Mouse (Mus musculus) neural tube, embryonic 13.5 days (tissue): Measurements from ENCODE around the gene Myo18a. TPM values are rescaled to one million over a fixed set of nuclear protein-coding genes. Genes with fewer than 3 reads are reported as not detected.

ENCODE experiments used
- ATAC-seq: fragments of 200-750 bp; cut with Nextera tagmentation; 2 replicates; pipeline ENCODE4 v1.8.0; 2017; ENCODE audit warnings: low read depth, mild to moderate bottlenecking, moderate TSS enrichment, moderate library complexity
- H3K27ac ChIP-seq: fragments of 300-500 bp; sonication (generic); replicated peaks from 2 replicates; pipeline ENCODE4 v1.5.1; 2015; ENCODE audit warnings: moderate library complexity, mild to moderate bottlenecking, inconsistent platforms
- H3K27me3 ChIP-seq: fragments of 300-500 bp; sonication (generic); 2 replicates; pipeline ENCODE4 v1.6.1; 2015; ENCODE audit warnings: mild to moderate bottlenecking, inconsistent platforms
- H3K36me3 ChIP-seq: fragments of 300-500 bp; sonication (generic); 2 replicates; pipeline ENCODE4 v1.6.1; 2015; ENCODE audit warnings: mild to moderate bottlenecking, inconsistent platforms
- H3K4me1 ChIP-seq: fragments of 300-500 bp; sonication (generic); replicated peaks from 2 replicates; pipeline ENCODE4 v1.6.1; 2015; ENCODE audit warnings: inconsistent platforms
- H3K4me2 ChIP-seq: fragments of 300-500 bp; sonication (generic); 2 replicates; pipeline ENCODE4 v1.6.1; 2015; ENCODE audit warnings: inconsistent platforms, mild to moderate bottlenecking, moderate library complexity
- H3K4me3 ChIP-seq: fragments of 300-500 bp; sonication (generic); 2 replicates; pipeline ENCODE4 v1.5.1; 2015; ENCODE audit warnings: mild to moderate bottlenecking, inconsistent platforms
- H3K9ac ChIP-seq: fragments of 300-500 bp; sonication (generic); 2 replicates; pipeline ENCODE4 v1.6.1; 2015; ENCODE audit warnings: moderate library complexity, mild to moderate bottlenecking, inconsistent platforms
- H3K9me3 ChIP-seq: fragments of 300-500 bp; sonication (generic); 2 replicates; pipeline ENCODE4 v1.6.1; 2016; ENCODE audit warnings: inconsistent platforms
- WGBS: fragments of 180-500 bp; shearing (Covaris S2); methylation state at CpG from one replicate; pipeline ENCODE4 v1.1.7; 2015; 5-methylcytosine and 5-hydroxymethylcytosine counted together
- polyA plus RNA-seq: library from polyadenylated mRNA; unstranded; fragments of >200 nt; fragmentation: Nextera tagmentation; extraction: Ambion mirVana; gene quantifications from 2 replicates; pipeline ENCODE4 v1.2.1, GENCODE M21; 2015

Gene Myo18a
- polyA plus RNA-seq, 1 experiment from 2014 or later: 44.2 TPM

- H3K4me1 ChIP-seq: peaks cover 67% of the 10 kb centered on the region
- 83% methylated on average over 5 of the region's 5 CpGs for WGBS
Observed at GRCm38 (mm10) chr11:77789512-77789911, 26.5 kb downstream of the Myo18a start.

GRCm38 (mm10) chr11:77790286-77790685 lies 27.2 kb downstream of the Myo18a start:
- WGBS: 26% methylated on average over 9 of the region's 9 CpGs
- H3K36me3 ChIP-seq: no peaks in the 10 kb centered on the region
- H3K4me1 ChIP-seq: peaks cover 59% of the 10 kb centered on the region
- H3K9me3 ChIP-seq: no peaks in the 10 kb centered on the region
- peak overlapping the region; percentile 47 for H3K9ac ChIP-seq
- no peak overlapping the region for H3K4me3 ChIP-seq
- no peak overlapping the region for H3K4me2 ChIP-seq
- H3K27ac ChIP-seq: peak overlapping the region; percentile 75
- H3K27me3 ChIP-seq: no peaks in the 10 kb centered on the region
- ATAC-seq: no peak

More at GRCm38 (mm10) chr11:77789512-77789911, 26.5 kb downstream of the Myo18a start:
- no peaks in the 10 kb centered on the region for H3K9me3 ChIP-seq
- no peaks in the 10 kb centered on the region for H3K27me3 ChIP-seq
- H3K36me3 ChIP-seq: no peaks in the 10 kb centered on the region
- H3K9ac ChIP-seq: no peak overlapping the region
- H3K27ac ChIP-seq: no peak overlapping the region
- H3K4me3 ChIP-seq: no peak overlapping the region
- no peak for ATAC-seq
- H3K4me2 ChIP-seq: no peak overlapping the region

DNA sequence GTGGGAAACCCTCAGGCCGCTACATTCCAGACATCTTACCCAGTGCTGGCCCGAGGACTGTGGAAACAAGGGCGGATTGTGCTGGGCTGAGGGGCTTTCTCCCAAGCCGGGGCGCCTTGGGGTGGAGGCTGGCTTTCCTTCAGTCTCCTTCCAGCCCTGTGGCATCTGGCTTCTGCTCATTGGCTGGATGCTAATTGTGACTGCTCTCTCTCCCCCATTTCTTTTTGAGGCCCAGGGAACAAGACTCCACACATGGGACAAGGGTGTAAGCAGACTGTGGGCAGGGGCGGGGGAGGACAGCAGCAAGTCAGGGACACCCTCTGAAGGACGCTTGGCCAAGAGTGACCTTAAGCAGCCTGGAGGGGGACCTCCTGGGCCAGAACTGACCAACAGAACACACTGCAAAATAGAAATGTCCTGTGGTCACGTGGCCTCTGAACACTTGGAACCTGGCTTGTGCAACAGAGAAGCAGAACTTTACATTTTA lies 28.2 kb downstream of the Myo18a start:
- no peaks in the 10 kb centered on the region for H3K27me3 ChIP-seq
- 0 out of 2 replicates have a peak, but pooled peaks have one; percentile 51 for ATAC-seq
- peak overlapping the region; percentile 14; the same call in 1 of the 2 replicates for H3K9ac ChIP-seq
- no peaks in the 10 kb centered on the region for H3K36me3 ChIP-seq
- H3K4me1 ChIP-seq: peaks cover 49% of the 10 kb centered on the region
- H3K27ac ChIP-seq: peak overlapping the region; percentile 75
- 32% methylated on average over 8 of the region's 8 CpGs for WGBS
- no peak overlapping the region for H3K4me2 ChIP-seq
- no peak overlapping the region for H3K4me3 ChIP-seq
- H3K9me3 ChIP-seq: no peaks in the 10 kb centered on the region

DNA sequence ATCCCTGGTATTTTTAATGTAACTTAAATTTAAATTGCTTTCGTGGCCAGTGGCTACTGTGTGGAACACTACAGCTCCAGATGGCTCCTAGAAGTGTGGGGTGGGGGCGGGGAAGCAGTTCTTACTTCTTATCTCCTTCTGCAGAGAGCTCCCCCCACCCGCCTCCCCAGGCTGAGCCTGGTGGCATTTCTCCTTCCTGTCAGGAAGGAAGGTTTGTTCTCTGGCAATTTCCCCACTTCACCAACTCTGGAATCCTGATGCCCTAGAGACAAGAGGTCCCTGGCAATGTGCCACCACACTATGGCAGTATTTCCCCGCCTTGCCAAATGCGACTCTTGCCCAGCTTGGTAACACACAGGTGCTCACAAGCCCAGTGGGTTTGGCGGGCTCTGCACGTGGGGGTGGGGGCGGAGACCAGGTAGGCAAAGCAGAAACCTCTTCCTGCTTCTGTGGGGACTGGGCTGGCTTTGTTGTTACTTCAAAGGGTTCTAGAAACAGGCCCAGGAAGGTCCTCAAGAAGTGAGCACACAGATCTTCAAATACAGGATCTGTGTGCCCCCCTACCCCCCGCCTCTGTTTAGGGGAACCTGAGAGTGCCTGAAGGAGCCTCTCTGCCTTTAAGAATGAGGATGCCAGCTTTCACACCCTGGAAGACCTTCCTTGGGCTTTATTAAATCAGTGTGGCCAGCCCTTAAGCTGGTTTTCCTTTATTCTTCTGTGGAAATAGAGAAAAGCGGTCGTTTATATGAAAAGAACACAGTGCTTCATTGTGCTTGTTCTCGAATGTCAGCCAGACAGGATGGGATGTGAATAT lies 28.9 kb downstream of the Myo18a start:
- H3K9ac ChIP-seq: no peak overlapping the region

DNA sequence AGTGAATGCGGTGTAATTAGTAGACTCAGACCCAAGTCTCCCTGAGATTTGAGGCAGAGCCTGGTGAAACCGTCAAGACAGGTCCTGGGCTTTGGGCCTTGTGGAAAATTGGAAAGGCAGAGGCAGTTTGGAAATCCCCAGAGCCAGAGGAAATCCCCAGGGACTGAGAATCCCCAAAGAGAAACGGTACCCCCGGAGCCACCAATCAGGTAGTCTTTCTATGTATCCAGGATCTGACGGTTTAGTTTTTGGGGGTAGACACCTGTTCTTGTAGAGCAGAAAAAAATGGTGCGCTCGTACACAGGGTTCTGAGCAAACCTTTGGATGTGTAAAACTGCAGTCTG lies 29.5 kb downstream of the Myo18a start:
- WGBS: 76% methylated on average over 7 of the region's 7 CpGs
- H3K4me2 ChIP-seq: no peak overlapping the region; the same call in 1 of the 2 replicates
- no peak overlapping the region for H3K9ac ChIP-seq
- H3K27me3 ChIP-seq: no peaks in the 10 kb centered on the region
- ATAC-seq: no peak
- H3K4me3 ChIP-seq: no peak overlapping the region
- H3K9me3 ChIP-seq: no peaks in the 10 kb centered on the region
- H3K4me1 ChIP-seq: peaks cover 44% of the 10 kb centered on the region
- no peaks in the 10 kb centered on the region for H3K36me3 ChIP-seq
- H3K27ac ChIP-seq: peak overlapping the region; percentile 75

More for the DNA sequence above, 28.9 kb downstream of the Myo18a start:
- H3K4me3 ChIP-seq: no peak overlapping the region
- WGBS: 51% methylated on average over 12 of the region's 12 CpGs
- H3K4me1 ChIP-seq: peaks cover 44% of the 10 kb centered on the region
- H3K9me3 ChIP-seq: no peaks in the 10 kb centered on the region
- ATAC-seq: no peak; the same call in 1 of the 2 replicates
- H3K4me2 ChIP-seq: no peak overlapping the region
- no peaks in the 10 kb centered on the region for H3K27me3 ChIP-seq
- H3K36me3 ChIP-seq: no peaks in the 10 kb centered on the region
- peak overlapping the region; percentile 75 for H3K27ac ChIP-seq

GRCm38 (mm10) chr11:77793238-77793930 lies 30.3 kb downstream of the Myo18a start:
- ATAC-seq: peak; percentile 83
- H3K4me1 ChIP-seq: peaks cover 44% of the 10 kb centered on the region
- H3K9ac ChIP-seq: peak overlapping the region; percentile 69
- H3K27ac ChIP-seq: peak overlapping the region; percentile 75; the same call in 1 of the 2 replicates
- H3K9me3 ChIP-seq: no peaks in the 10 kb centered on the region
- H3K4me3 ChIP-seq: peak overlapping the region; percentile 47
- H3K27me3 ChIP-seq: no peaks in the 10 kb centered on the region
- H3K36me3 ChIP-seq: no peaks in the 10 kb centered on the region
- WGBS: 5% methylated on average over 19 of the region's 19 CpGs
- peak overlapping the region; percentile 76 for H3K4me2 ChIP-seq

- H3K4me3 ChIP-seq: no peak overlapping the region
- ATAC-seq: no peak
- 76% methylated on average over 5 of the region's 5 CpGs for WGBS
Observed at GRCm38 (mm10) chr11:77795216-77795615, 32.2 kb downstream of the Myo18a start.

GRCm38 (mm10) chr11:77800491-77800868 lies 37.4 kb downstream of the Myo18a start:
- no peak for ATAC-seq
- WGBS: 72% methylated on average over 9 of the region's 9 CpGs
- Histone ChIP-seq H3K9ac (0 out of 2 replicates have a peak overlapping the region, but pooled peaks have one; percentile 35), H3K4me3 (no peak overlapping the region), H3K27me3 (no peaks in the 10 kb centered on the region), H3K27ac (peak overlapping the region; percentile 54), H3K4me1 (peaks cover 30% of the 10 kb centered on the region), H3K9me3 (no peaks in the 10 kb centered on the region), H3K4me2 (peak overlapping the region; percentile 4; the same call in 1 of the 2 replicates), H3K36me3 (no peaks in the 10 kb centered on the region)

More at GRCm38 (mm10) chr11:77795216-77795615, 32.2 kb downstream of the Myo18a start:
- no peaks in the 10 kb centered on the region for H3K27me3 ChIP-seq
- no peak overlapping the region for H3K27ac ChIP-seq
- no peak overlapping the region for H3K9ac ChIP-seq
- peaks cover 38% of the 10 kb centered on the region for H3K4me1 ChIP-seq
- no peaks in the 10 kb centered on the region for H3K9me3 ChIP-seq
- H3K4me2 ChIP-seq: no peak overlapping the region
- no peaks in the 10 kb centered on the region for H3K36me3 ChIP-seq

DNA sequence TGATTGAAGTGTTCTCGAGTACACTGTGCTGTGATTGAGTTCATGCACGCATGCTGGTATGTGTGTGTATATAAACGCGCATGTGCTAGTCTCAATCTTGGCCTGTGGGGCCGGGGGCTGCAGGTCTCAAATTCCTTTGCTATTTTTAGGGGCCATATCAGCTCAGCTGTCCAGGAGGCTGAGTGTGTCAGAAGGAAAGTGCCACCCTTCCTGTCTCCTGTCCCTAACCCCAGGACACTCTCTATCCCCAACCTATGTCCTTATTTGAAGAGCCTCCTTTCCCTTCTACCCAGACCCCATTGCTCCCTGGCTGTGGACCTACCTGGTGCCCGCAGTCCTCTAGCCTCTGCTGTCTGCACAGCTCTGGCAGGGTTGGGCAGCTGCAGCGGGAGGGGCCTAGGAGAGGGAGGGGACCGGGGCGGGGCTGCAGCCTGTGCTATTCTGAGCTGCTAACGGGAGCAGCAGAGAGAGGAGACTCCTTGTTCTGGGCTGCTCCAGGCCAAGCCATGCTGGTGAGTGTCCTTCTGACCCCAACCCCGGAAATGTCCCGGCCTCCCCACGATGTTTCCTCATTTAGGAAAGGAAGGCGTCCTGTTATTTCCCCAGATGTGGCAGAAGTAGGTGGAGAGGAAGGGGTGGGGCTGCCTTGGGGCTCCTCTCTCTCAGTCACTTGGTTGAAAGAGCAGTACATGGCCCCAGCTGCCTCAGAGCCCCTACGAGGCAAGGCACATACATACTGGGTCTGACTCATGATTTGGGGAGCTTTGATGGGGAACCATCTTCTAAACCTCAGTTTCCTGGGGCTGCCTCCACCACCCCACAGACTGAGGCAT lies 38.0 kb downstream of the Myo18a start:
- H3K9ac ChIP-seq: peak overlapping the region; percentile 35
- H3K4me2 ChIP-seq: peak overlapping the region; percentile 4

GRCm38 (mm10) chr11:77802341-77802865 lies 39.4 kb downstream of the Myo18a start:
- WGBS: 74% methylated on average over 9 of the region's 9 CpGs
- H3K9me3 ChIP-seq: no peaks in the 10 kb centered on the region
- H3K27me3 ChIP-seq: no peaks in the 10 kb centered on the region
- H3K4me2 ChIP-seq: no peak overlapping the region
- H3K4me3 ChIP-seq: no peak overlapping the region
- H3K36me3 ChIP-seq: no peaks in the 10 kb centered on the region
- H3K9ac ChIP-seq: no peak overlapping the region
- peak; percentile 13; the same call in 1 of the 2 replicates for ATAC-seq
- H3K27ac ChIP-seq: no peak overlapping the region; the same call in 1 of the 2 replicates
- H3K4me1 ChIP-seq: peaks cover 41% of the 10 kb centered on the region

More for the DNA sequence above, 38.0 kb downstream of the Myo18a start:
- Histone ChIP-seq H3K4me1 (peaks cover 32% of the 10 kb centered on the region), H3K27me3 (no peaks in the 10 kb centered on the region), H3K9me3 (no peaks in the 10 kb centered on the region), H3K4me3 (no peak overlapping the region), H3K27ac (peak overlapping the region; percentile 54; the same call in 1 of the 2 replicates), H3K36me3 (no peaks in the 10 kb centered on the region)
- WGBS: 28% methylated on average over 15 of the region's 15 CpGs
- ATAC-seq: peak; percentile 49; the same call in 1 of the 2 replicates

GRCm38 (mm10) chr11:77806218-77806617 lies 43.2 kb downstream of the Myo18a start:
- Histone ChIP-seq H3K27me3 (no peaks in the 10 kb centered on the region), H3K4me1 (peaks cover 44% of the 10 kb centered on the region), H3K4me3 (no peak overlapping the region), H3K27ac (no peak overlapping the region), H3K36me3 (no peaks in the 10 kb centered on the region), H3K9me3 (no peaks in the 10 kb centered on the region), H3K9ac (no peak overlapping the region), H3K4me2 (no peak overlapping the region)
- 22% methylated on average over 2 of the region's 2 CpGs for WGBS
- no peak for ATAC-seq
